Mouse (Mus musculus) CH12.LX (cell line): Measurements from ENCODE around the gene Gm14147. TPM values are rescaled to one million over a fixed set of nuclear protein-coding genes. Genes with fewer than 3 reads are reported as not detected.
"Not testable (repeated sequence)": the region's sequence is repeated elsewhere in the genome, so short reads cannot be mapped to it uniquely, and the experiment has no call there.

Experiments
- DNase-seq: peaks from one replicate; pipeline ENCODE4 v3.0.0-alpha.2; 2013; ENCODE audit errors: extremely low read depth
- H3K27ac ChIP-seq: 2 replicates; pipeline ENCODE4 v1.5.1; 2012; ENCODE audit warnings: low read depth, mild to moderate bottlenecking, control low read depth, moderate library complexity; ENCODE audit not compliant: insufficient read depth
- H3K27me3 ChIP-seq: replicated peaks from 2 replicates; pipeline ENCODE3; 2012; ENCODE audit warnings: inconsistent platforms
- H3K36me3 ChIP-seq, 2 experiments: replicated peaks in 1 of 2; 2 replicates each; pipeline versions ENCODE3 to v1.6.1; 2012; ENCODE audit warnings: inconsistent platforms in 1 of 2, low read length in 1 of 2, mild to moderate bottlenecking in 1 of 2, mixed read lengths in 1 of 2, moderate library complexity in 1 of 2; ENCODE audit not compliant: control insufficient read depth in 1 of 2, insufficient read depth in 1 of 2
- H3K4me1 ChIP-seq, 2 experiments: 2 replicates each; pipeline ENCODE4 v1.6.1; 2012; ENCODE audit warnings: inconsistent platforms in 1 of 2, moderate library complexity in 1 of 2; ENCODE audit not compliant: insufficient read depth in 2 of 2, control insufficient read depth in 1 of 2
- H3K4me2 ChIP-seq: 2 replicates; pipeline ENCODE4 v1.6.1; 2012; ENCODE audit warnings: low read depth, mild to moderate bottlenecking, control low read depth; ENCODE audit not compliant: poor library complexity, insufficient read depth, severe bottlenecking
- H3K4me3 ChIP-seq, 3 experiments: fragments of 150-350 bp in 1 of 3; sonication (generic) in 1 of 3; replicated peaks in 1 of 3; 2 replicates each; pipeline versions ENCODE3 to v1.5.1; 2011 to 2012; ENCODE audit warnings: low read depth in 2 of 3, low read length in 2 of 3, mild to moderate bottlenecking in 2 of 3, moderate library complexity in 2 of 3, control low read depth in 1 of 3, improper control_type of control experiment in 1 of 3, inconsistent platforms in 1 of 3, mixed read lengths in 1 of 3; ENCODE audit not compliant: poor library complexity in 1 of 3
- H3K79me2 ChIP-seq: replicated peaks from 2 replicates; pipeline ENCODE4 v1.6.1; 2012; ENCODE audit warnings: mild to moderate bottlenecking, moderate library complexity; ENCODE audit not compliant: control insufficient read depth, poor library complexity, insufficient read depth, severe bottlenecking; ENCODE audit errors: extremely low read depth
- H3K9ac ChIP-seq: 2 replicates; pipeline ENCODE4 v1.6.1; 2012; ENCODE audit warnings: low read depth, mild to moderate bottlenecking, control low read depth, moderate library complexity; ENCODE audit not compliant: insufficient read depth
- H3K9me3 ChIP-seq: replicated peaks from 2 replicates; pipeline ENCODE3; 2012; ENCODE audit warnings: low read length, inconsistent platforms, mixed read lengths
- BHLHE40 ChIP-seq: IDR thresholded peaks from 2 replicates; pipeline ENCODE4 v1.6.1; 2011; ENCODE audit warnings: mild to moderate bottlenecking, low read depth, low read length, improper control_type of control experiment
- IRF4 ChIP-seq: IDR thresholded peaks from 2 replicates; pipeline ENCODE4 v1.6.1; 2014; ENCODE audit warnings: low read depth, mild to moderate bottlenecking, inconsistent platforms, low read length, improper control_type of control experiment
- MAFK ChIP-seq: IDR thresholded peaks from 2 replicates; pipeline ENCODE4 v1.6.1; 2011; ENCODE audit warnings: low read length, improper control_type of control experiment; ENCODE audit not compliant: insufficient replicate concordance
- POLR2AphosphoS2 ChIP-seq: IDR thresholded peaks from 2 replicates; pipeline ENCODE4 v1.6.1; 2011; ENCODE audit warnings: low read depth, low read length, improper control_type of control experiment
- UBTF ChIP-seq: IDR thresholded peaks from 2 replicates; pipeline ENCODE4 v1.6.1; 2012; ENCODE audit warnings: low read depth, mild to moderate bottlenecking, inconsistent platforms, low read length, improper control_type of control experiment, moderate library complexity
- ZKSCAN1 ChIP-seq: IDR thresholded peaks from 2 replicates; pipeline ENCODE4 v1.6.1; 2012; ENCODE audit warnings: low read depth, inconsistent platforms, low read length, improper control_type of control experiment, borderline replicate concordance
- dilution Hi-C: fragments of 300-500 bp; cut with MboI; formaldehyde crosslinking; loops from 2 replicates; pipeline ENCODE4 v1.14.3; 2020; ENCODE audit warnings: low sequenced_read_pairs; ENCODE audit not compliant: extremely low pct_unique_long_range_greater_than_20kb, extremely low pct_ligation_motif_present
- in situ Hi-C: fragments of 300-500 bp; cut with MboI; formaldehyde crosslinking; loops from 3 replicates; pipeline ENCODE4 v1.14.3; 2019; ENCODE audit warnings: low sequenced_read_pairs, low pct_ligation_motif_present, low pct_unique_long_range_greater_than_20kb, mixed read lengths
- polyA plus RNA-seq: library from polyadenylated mRNA; unstranded; fragments of >175 nt; gene quantifications from 2 replicates; pipeline ENCODE4 v1.2.1, GENCODE M21; 2012; ENCODE audit warnings: low read depth; ENCODE audit not compliant: insufficient read length
- total RNA-seq, 2 experiments: library from RNA; depleted of rRNA; stranded (reverse); fragments of 300-350 nt in 1 of 2; fragments of >200 nt in 1 of 2; gene quantifications; 2 replicates each; pipeline ENCODE4 v1.2.3; 2012 to 2014

Gm14147 gene
- total RNA-seq (2012; rRNA removed) (not detected in 2 replicates), total RNA-seq (2014; rRNA removed) (not detected in 2 replicates), polyA plus RNA-seq (not detected in 2 replicates)

- H3K9me3 ChIP-seq, H3K36me3 ChIP-seq, H3K27ac ChIP-seq, H3K27me3 ChIP-seq, H3K79me2 ChIP-seq, dilution Hi-C loops, in situ Hi-C loops, H3K9ac ChIP-seq, H3K4me3 ChIP-seq, DNase-seq, H3K4me1 ChIP-seq, H3K4me2 ChIP-seq: not testable (repeated sequence)
These were observed at the start of gene Gm14147 for GRCm38 (mm10) chr2:151097945-151098344. Gm14147 (plus strand) TSS chr2:151098245.

GRCm38 (mm10) chr2:151056637-151057036 lies 41.4 kb upstream of the Gm14147 start:
- no peaks in the 10 kb centered on the region for H3K4me1 ChIP-seq
- H3K4me2 ChIP-seq, result no peak overlapping the region
- H3K27ac ChIP-seq, result no peak overlapping the region
- H3K9ac ChIP-seq, result no peak overlapping the region
- no peaks in the 10 kb centered on the region for H3K9me3 ChIP-seq
- H3K4me3 ChIP-seq, result no peak overlapping the region
- in situ Hi-C loops (no loop called here), dilution Hi-C loops (no loop called here)
- peaks cover 48% of the 10 kb centered on the region for H3K27me3 ChIP-seq
- no peaks in the 10 kb centered on the region for H3K36me3 ChIP-seq
- no peaks in the 10 kb centered on the region for H3K79me2 ChIP-seq
- no peak for DNase-seq
- no peak for TF ChIP-seq IRF4
- TF ChIP-seq BHLHE40, result no peak
- no peak for TF ChIP-seq ZKSCAN1
- no peak for TF ChIP-seq POLR2AphosphoS2
- TF ChIP-seq UBTF, result no peak
- no peak for TF ChIP-seq MAFK

- H3K4me1 ChIP-seq, H3K79me2 ChIP-seq, DNase-seq, H3K36me3 ChIP-seq, H3K27ac ChIP-seq, H3K4me3 ChIP-seq, H3K4me2 ChIP-seq, H3K9me3 ChIP-seq, H3K9ac ChIP-seq, H3K27me3 ChIP-seq, in situ Hi-C loops, dilution Hi-C loops: not testable (repeated sequence)
These were observed 5.8 kb upstream of the Gm14147 start, which contains the start of gene Gm14151 for GRCm38 (mm10) chr2:151092250-151092649. Gm14151 (minus strand) TSS chr2:151092350.

Other genes starting within 250 kb of the Gm14147 start
- gene Abhd12, start 193.5 kb upstream of the Gm14147 start, total RNA-seq (2012; rRNA removed), result 43.6 and 45.5 TPM in 2 replicates
- gene Abhd12, start 193.5 kb upstream of the Gm14147 start, total RNA-seq (2014; rRNA removed), result 51.5 and 51.9 TPM in 2 replicates
- 45.7 and 51.3 TPM in 2 replicates for gene Abhd12, start 193.5 kb upstream of the Gm14147 start, polyA plus RNA-seq
- gene Gins1, start 192.8 kb upstream of the Gm14147 start, total RNA-seq (2012; rRNA removed), result 41.4 and 47.1 TPM in 2 replicates
- 65.9 and 81.4 TPM in 2 replicates for gene Gins1, start 192.8 kb upstream of the Gm14147 start, total RNA-seq (2014; rRNA removed)
- gene Gins1, start 192.8 kb upstream of the Gm14147 start, polyA plus RNA-seq, result 68.4 and 76.7 TPM in 2 replicates
- gene Ninl, start 58.9 kb upstream of the Gm14147 start, total RNA-seq (2012; rRNA removed), result 5.8 and 6.6 TPM in 2 replicates
- 1.8 and 3.8 TPM in 2 replicates for gene Ninl, start 58.9 kb upstream of the Gm14147 start, total RNA-seq (2014; rRNA removed)
- gene Ninl, start 58.9 kb upstream of the Gm14147 start, polyA plus RNA-seq, result 3.5 and 4.1 TPM in 2 replicates
- 15.6 and 22.2 TPM in 2 replicates for gene Nanp, start 58.8 kb upstream of the Gm14147 start, total RNA-seq (2012; rRNA removed)
- 30.8 and 35.3 TPM in 2 replicates for gene Nanp, start 58.8 kb upstream of the Gm14147 start, total RNA-seq (2014; rRNA removed)
- 31.9 and 33.0 TPM in 2 replicates for gene Nanp, start 58.8 kb upstream of the Gm14147 start, polyA plus RNA-seq
- not detected in 2 replicates for gene Gm14151, start 5.9 kb upstream of the Gm14147 start, total RNA-seq (2012; rRNA removed)
- gene Gm14151, start 5.9 kb upstream of the Gm14147 start, total RNA-seq (2014; rRNA removed), result not detected in 2 replicates
- gene Gm14151, start 5.9 kb upstream of the Gm14147 start, polyA plus RNA-seq, result not detected in 2 replicates